Mouse (Mus musculus) liver, embryonic 11.5 days (tissue): ENCODE measurements at regions not wholly inside any gene's neighbourhood (a gene's known extent, or its start where the extent isn't known, plus 50 kb on each side); places are given as distances from the start of the nearest gene placed in this dataset.

Experiments used
- ATAC-seq: fragments of 200-750 bp; cut with Nextera tagmentation; replicated peaks from 2 replicates; pipeline ENCODE4 v1.8.0; 2017; ENCODE audit warnings: moderate number of reproducible peaks, mild to moderate bottlenecking, moderate TSS enrichment, moderate library complexity; ENCODE audit not compliant: low FRiP score
- DNase-seq: peaks from one replicate; pipeline ENCODE4 v3.0.0-alpha.2; 2017; ENCODE audit warnings: low spot score
- H3K27ac ChIP-seq: fragments of 300-500 bp; sonication (generic); 2 replicates; pipeline ENCODE4 v1.5.1; 2014; ENCODE audit warnings: mild to moderate bottlenecking, low read depth, low read length, control low read depth
- H3K27me3 ChIP-seq: fragments of 300-500 bp; sonication (generic); replicated peaks from 2 replicates; pipeline ENCODE4 v1.6.1; 2014; ENCODE audit warnings: low read length, mixed read lengths; ENCODE audit not compliant: control insufficient read depth, insufficient read depth
- H3K36me3 ChIP-seq: fragments of 300-500 bp; sonication (generic); 2 replicates; pipeline ENCODE4 v1.6.1; 2014; ENCODE audit warnings: mild to moderate bottlenecking, low read length, moderate library complexity, mixed read lengths; ENCODE audit not compliant: control insufficient read depth, insufficient read depth
- H3K4me1 ChIP-seq: fragments of 300-500 bp; sonication (generic); replicated peaks from 2 replicates; pipeline ENCODE4 v1.6.1; 2014; ENCODE audit warnings: low read length, mixed read lengths; ENCODE audit not compliant: control insufficient read depth, insufficient read depth
- H3K4me2 ChIP-seq: fragments of 300-500 bp; sonication (generic); 2 replicates; pipeline ENCODE4 v1.6.1; 2014; ENCODE audit warnings: mild to moderate bottlenecking, control low read depth, moderate library complexity
- H3K4me3 ChIP-seq: fragments of 300-500 bp; sonication (generic); 2 replicates; pipeline ENCODE4 v1.5.1; 2014; ENCODE audit warnings: low read depth, low read length, control low read depth
- H3K9ac ChIP-seq: fragments of 300-500 bp; sonication (generic); 2 replicates; pipeline ENCODE4 v1.6.1; 2014; ENCODE audit warnings: low read depth, low read length, control low read depth
- H3K9me3 ChIP-seq: fragments of 300-500 bp; sonication (generic); 2 replicates; pipeline ENCODE4 v1.6.1; 2016; ENCODE audit warnings: low read length, inconsistent platforms, mixed read lengths; ENCODE audit not compliant: control insufficient read depth
- WGBS: fragments of 180-500 bp; shearing (Covaris S2); extraction: QIAGEN DNeasy Blood & Tissue Kit; methylation state at CpG from one replicate; pipeline ENCODE4 v1.1.7; 2014; 5-methylcytosine and 5-hydroxymethylcytosine counted together

DNA sequence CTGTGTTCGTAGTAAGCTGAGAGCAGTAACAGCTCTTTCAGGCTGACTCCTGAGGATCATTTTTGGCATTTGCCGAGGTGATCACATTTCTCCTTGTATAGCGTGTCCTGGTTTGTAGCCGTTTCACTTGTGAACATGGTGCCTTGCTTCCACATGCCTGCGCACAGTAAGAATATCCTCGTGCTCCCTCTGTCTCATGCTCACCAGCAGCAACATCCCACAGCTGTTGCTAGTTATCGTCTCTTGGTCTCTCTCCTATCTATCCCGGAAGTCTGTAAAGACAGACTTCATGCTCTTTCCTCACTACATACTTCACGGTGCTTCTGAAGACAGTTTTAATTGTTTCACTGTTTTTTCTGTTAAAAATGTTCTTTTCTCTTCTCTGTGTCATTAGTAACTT lies 331.7 kb upstream of the Tmc3 start:
- H3K27ac ChIP-seq = no peak overlapping the region
- DNase-seq (no peak), ATAC-seq (no peak)
- H3K4me3 ChIP-seq = no peak overlapping the region
- H3K36me3 ChIP-seq = no peaks in the 10 kb centered on the region
- 75% methylated on average over 9 of the region's 9 CpGs for WGBS
- H3K27me3 ChIP-seq = no peaks in the 10 kb centered on the region
- no peak overlapping the region for H3K9ac ChIP-seq
- H3K4me1 ChIP-seq = no peaks in the 10 kb centered on the region
- no peaks in the 10 kb centered on the region for H3K9me3 ChIP-seq
- H3K4me2 ChIP-seq = no peak overlapping the region

DNA sequence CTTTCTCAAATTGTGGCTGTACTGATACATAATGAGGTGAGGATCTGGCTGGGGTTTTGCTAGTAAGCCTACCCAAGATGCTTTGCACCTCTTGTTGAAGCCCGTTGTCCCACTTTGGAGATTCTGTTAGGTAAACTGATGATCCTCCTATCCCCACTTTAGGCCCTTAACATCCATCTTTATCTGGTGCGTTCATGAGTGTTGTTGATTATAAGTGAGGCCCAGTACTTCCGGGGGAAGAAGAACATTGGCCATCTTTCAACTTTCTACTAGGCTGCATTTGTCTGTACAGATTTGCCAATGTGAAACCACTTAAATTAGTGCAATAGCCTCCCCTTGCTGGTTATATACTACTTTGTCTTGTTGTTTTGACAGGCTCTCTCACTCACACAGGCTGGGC lies 331.3 kb upstream of the Tmc3 start:
- no peaks in the 10 kb centered on the region for H3K4me1 ChIP-seq
- DNase-seq (no peak), ATAC-seq (no peak)
- no peak overlapping the region for H3K9ac ChIP-seq
- no peaks in the 10 kb centered on the region for H3K9me3 ChIP-seq
- H3K36me3 ChIP-seq = no peaks in the 10 kb centered on the region
- H3K4me2 ChIP-seq = no peak overlapping the region
- H3K4me3 ChIP-seq = no peak overlapping the region
- 82% methylated on average over 3 of the region's 3 CpGs for WGBS
- H3K27me3 ChIP-seq = no peaks in the 10 kb centered on the region
- no peak overlapping the region for H3K27ac ChIP-seq

- WGBS = 89% methylated on average over 4 of the region's 4 CpGs
- Histone ChIP-seq H3K4me2 (no peak overlapping the region), H3K4me1 (no peaks in the 10 kb centered on the region), H3K4me3 (no peak overlapping the region), H3K9ac (no peak overlapping the region), H3K9me3 (no peaks in the 10 kb centered on the region), H3K36me3 (no peaks in the 10 kb centered on the region), H3K27ac (no peak overlapping the region), H3K27me3 (no peaks in the 10 kb centered on the region)
- ATAC-seq (no peak), DNase-seq (no peak)
Measured at GRCm38 (mm10) chr7:83254411-83254810, 330.3 kb upstream of the Tmc3 start.

DNA sequence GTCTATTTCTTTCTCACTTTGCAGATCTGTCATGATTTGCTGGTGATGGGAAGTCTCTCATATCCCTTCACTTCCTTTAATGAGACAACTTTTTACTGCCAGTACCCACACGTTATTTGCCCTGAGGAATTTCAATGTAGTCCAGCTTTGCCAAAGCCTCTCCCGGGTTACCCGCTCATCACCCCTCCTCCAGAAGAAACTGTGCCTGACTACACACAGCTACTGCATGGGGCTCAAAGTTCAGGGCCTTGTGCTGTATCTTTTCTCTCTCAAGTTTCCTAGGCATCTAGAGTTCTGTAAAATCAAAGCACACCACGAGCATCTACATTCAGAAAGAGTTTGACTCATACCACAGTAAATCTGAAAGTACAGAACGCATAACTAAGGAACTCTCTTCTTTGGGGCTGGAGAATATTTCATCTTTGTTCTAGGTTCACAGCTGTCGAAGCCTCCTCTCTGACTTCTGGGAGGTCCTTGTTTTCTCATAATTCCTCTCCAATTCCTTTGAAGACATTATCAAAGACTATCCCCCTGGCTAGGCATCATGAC lies 328.4 kb upstream of the Tmc3 start:
- Histone ChIP-seq H3K9ac (no peak overlapping the region), H3K36me3 (no peaks in the 10 kb centered on the region), H3K9me3 (no peaks in the 10 kb centered on the region), H3K4me3 (no peak overlapping the region), H3K4me1 (no peaks in the 10 kb centered on the region), H3K4me2 (no peak overlapping the region), H3K27ac (no peak overlapping the region), H3K27me3 (no peaks in the 10 kb centered on the region)
- DNase-seq (no peak), ATAC-seq (no peak)
- 75% methylated on average over 6 of the region's 6 CpGs for WGBS

DNA sequence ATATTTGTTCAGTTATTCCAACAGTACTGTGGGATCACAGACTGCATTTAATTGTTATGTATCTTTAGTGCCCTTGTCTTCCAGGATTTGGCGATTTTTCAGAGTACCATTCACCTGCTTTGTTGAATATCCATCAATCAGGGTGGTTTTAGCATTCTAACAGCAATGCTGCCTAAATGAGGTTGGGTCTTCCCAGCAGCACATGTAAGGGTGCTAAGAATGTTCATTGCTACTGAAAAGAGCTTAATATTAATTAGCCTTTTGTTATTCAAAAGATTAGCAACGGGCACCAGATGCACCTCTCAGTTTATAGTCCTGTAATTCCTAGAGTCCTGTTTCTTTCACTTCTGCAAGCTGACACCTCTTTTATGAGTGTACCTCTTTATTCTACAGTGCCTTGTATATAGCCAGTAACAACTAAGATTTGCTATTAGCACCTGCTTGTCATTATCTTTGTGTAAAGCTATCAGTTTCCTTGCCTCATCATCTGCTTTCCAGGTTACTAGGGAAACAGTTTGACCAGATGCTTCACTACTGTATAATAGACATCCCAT lies 326.3 kb upstream of the Tmc3 start:
- no peaks in the 10 kb centered on the region for H3K9me3 ChIP-seq
- no peaks in the 10 kb centered on the region for H3K4me1 ChIP-seq
- H3K36me3 ChIP-seq = no peaks in the 10 kb centered on the region
- H3K9ac ChIP-seq = no peak overlapping the region
- 76% methylated on average over 2 of the region's 2 CpGs for WGBS
- no peak overlapping the region for H3K4me3 ChIP-seq
- H3K4me2 ChIP-seq = no peak overlapping the region
- DNase-seq (no peak), ATAC-seq (no peak)
- H3K27ac ChIP-seq = no peak overlapping the region
- no peaks in the 10 kb centered on the region for H3K27me3 ChIP-seq

DNA sequence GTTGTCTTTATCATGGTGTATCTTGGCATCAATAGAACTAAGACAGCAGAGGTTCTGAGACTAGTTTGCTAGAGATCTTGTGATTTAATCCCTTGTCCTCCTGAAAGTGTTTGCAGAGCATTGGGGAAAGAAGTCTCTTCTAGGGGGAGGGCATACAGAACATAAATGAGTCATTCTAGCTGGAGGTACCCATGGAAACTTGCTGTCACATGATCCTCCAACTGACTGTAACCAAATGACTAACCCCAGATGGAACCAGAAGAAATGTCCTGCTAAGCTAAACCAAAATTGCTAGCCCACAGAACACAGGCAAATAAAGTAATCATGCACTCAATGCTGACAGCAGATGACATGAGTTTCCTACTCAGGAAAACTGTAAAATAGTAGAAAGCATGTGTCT lies 323.2 kb upstream of the Tmc3 start:
- Histone ChIP-seq H3K4me1 (no peaks in the 10 kb centered on the region), H3K27ac (no peak overlapping the region), H3K36me3 (no peaks in the 10 kb centered on the region), H3K4me2 (no peak overlapping the region), H3K4me3 (no peak overlapping the region), H3K9me3 (no peaks in the 10 kb centered on the region), H3K27me3 (no peaks in the 10 kb centered on the region), H3K9ac (no peak overlapping the region)
- no peak for ATAC-seq
- DNase-seq = no peak

GRCm38 (mm10) chr7:83289915-83290773 lies 294.6 kb upstream of the Tmc3 start:
- no peaks in the 10 kb centered on the region for H3K4me1 ChIP-seq
- no peak overlapping the region for H3K27ac ChIP-seq
- ATAC-seq (no peak), DNase-seq (no peak)
- no peak overlapping the region for H3K4me2 ChIP-seq
- H3K9ac ChIP-seq = no peak overlapping the region
- H3K36me3 ChIP-seq = no peaks in the 10 kb centered on the region
- 41% methylated on average over 5 of the region's 5 CpGs for WGBS
- no peaks in the 10 kb centered on the region for H3K27me3 ChIP-seq
- no peak overlapping the region for H3K4me3 ChIP-seq
- no peaks in the 10 kb centered on the region for H3K9me3 ChIP-seq

GRCm38 (mm10) chr7:83307112-83307511 lies 277.6 kb upstream of the Tmc3 start:
- no peak overlapping the region for H3K27ac ChIP-seq
- H3K4me3 ChIP-seq = no peak overlapping the region
- WGBS = 45% methylated on average over 1 of the region's 1 CpGs
- H3K9ac ChIP-seq = no peak overlapping the region
- H3K4me1 ChIP-seq = no peaks in the 10 kb centered on the region
- H3K27me3 ChIP-seq = no peaks in the 10 kb centered on the region
- ATAC-seq (no peak), DNase-seq (no peak)
- H3K9me3 ChIP-seq = no peaks in the 10 kb centered on the region
- no peaks in the 10 kb centered on the region for H3K36me3 ChIP-seq
- H3K4me2 ChIP-seq = no peak overlapping the region

GRCm38 (mm10) chr7:83312172-83312571 lies 272.6 kb upstream of the Tmc3 start:
- DNase-seq (no peak), ATAC-seq (no peak)
- H3K27ac ChIP-seq = no peak overlapping the region
- H3K4me3 ChIP-seq = no peak overlapping the region
- WGBS = 65% methylated on average over 4 of the region's 4 CpGs
- no peak overlapping the region for H3K9ac ChIP-seq
- H3K4me1 ChIP-seq = no peaks in the 10 kb centered on the region
- H3K4me2 ChIP-seq = no peak overlapping the region
- H3K27me3 ChIP-seq = no peaks in the 10 kb centered on the region
- no peaks in the 10 kb centered on the region for H3K36me3 ChIP-seq
- H3K9me3 ChIP-seq = no peaks in the 10 kb centered on the region
